Mouse (Mus musculus) T-helper 2 cell (primary cell): ENCODE measurements around the gene Atad3a.
"Not testable (repeated sequence)": the region's sequence is repeated elsewhere in the genome, so short reads cannot be mapped to it uniquely, and the experiment has no call there.

Experiments
- in situ Hi-C: fragments of 300-600 bp; cut with MboI, MseI; formaldehyde crosslinking; loops from one replicate; pipeline ENCODE4 v1.15.1; 2025; ENCODE audit warnings: high pct_unique_total_duplicates

Gene Atad3a

DNA sequence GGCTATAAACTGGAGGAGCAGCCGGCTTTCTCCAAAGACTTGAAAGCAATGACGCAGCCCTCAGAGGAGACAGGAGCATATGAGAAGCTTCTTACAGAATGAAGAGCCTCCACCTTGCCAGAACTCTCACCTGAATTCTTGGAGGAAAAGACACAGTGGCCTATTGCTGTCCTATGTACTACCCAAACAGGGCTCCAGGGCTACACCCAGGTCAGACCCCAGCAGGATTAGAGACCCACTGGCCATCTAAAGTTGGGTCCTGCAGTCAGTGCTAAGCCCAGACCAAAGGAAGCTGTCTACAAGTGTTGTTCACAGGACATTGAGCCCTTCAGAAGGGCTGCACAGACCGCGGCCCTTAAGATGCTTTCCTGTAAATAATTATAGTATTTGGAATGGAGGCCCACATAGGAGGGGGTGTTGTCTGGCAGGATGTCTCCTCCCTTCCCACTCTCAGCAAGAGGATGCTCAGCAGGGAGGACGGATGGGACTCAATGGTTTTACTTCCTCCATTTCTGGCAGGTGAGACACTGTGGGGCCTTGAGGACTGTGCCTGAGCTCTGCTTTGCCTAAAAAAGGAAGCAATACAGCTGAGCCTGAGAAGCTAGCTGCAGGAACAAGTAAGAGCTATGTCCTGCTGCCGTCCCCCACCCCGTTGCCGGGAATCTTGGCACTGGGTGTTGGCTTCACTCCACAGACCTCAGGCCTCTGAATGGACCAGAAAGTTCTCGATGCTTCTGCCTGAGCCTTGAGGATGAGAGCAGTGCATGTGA, 14.3 kb upstream of the Atad3a start:
- in situ Hi-C loops: no loop called here

DNA sequence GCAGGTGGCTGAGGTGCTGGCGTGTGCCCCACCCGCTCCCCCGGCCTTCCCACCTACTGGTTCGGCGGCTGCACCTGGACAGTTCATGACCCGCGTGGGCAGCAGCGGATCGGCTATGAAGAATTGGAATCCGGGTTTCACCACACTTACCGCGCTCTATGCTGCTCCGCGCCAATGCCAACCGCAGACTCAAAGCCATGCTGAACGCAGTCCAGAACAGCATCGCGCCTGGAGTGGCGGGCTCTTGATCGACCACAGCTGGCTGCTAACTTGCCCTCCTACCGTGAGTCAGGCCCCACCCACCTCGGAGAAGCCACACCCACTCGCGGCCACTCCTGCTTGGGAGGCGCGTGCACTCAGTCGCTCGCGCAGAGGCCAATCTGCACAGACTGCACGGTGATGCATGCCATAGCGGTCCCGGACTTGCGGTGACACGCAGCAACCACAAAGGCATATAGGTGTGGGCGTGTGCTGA, 13.4 kb upstream of the Atad3a start, which contains the start of gene Vwa1:
Gene Vwa1, minus strand, starts transcription at position 419 of the 475 bp plus-strand sequence.
- in situ Hi-C loops: no loop called here

DNA sequence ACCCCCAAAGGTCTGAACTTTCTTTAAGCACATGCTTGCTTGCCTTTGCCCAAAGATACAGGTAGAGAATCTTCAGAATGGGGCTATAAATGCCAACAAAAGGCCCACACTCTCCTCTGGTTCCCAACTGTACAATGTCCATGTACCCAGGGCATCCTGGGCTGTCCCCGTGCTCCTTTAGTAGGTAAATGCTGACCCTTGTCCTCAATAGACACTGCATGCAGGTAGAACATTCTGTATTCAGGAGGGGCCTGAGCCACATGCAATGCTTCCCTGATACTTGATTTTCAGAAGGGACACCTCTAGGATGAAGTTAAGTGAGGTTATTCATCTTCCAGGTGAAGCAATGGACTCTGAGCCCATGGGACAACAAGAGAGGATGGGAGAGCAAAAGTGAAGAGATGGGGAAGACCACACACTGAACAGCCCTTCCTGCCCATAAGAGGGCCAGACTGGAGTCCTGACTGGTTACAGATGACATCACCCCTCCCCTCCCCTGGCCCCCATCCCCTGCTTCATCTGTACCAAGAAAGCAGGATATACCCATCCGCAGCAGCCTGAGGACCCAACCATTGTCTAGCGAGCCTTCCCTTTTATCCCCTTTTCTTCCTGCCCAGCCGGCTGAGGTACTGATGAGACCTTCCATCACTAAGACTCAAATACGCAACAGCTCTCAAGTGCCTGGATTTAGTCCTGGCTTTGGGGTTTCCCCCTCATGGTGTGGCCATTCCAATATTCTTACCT, 12.6 kb upstream of the Atad3a start:
- in situ Hi-C loops: no loop called here

DNA sequence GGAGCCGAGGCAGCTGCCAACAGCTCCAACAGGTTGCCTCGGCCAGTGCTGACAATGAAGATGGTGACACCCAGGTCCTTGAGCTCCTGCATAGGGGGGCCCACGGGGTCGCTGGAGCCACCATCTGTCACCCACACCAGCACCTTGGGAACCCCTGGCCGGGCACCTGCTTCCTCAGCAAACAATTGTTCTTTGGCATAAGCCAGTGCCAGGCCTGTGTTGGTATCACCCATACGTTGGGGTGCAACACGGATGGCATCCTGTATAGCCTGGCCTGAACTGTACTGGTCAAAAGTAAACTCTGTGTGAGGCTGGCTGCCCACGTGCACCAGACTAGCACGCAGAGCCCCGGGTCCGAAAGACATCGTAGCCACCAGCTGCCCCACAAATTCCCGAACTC, 11.9 kb upstream of the Atad3a start:
- in situ Hi-C loops: no loop called here

DNA sequence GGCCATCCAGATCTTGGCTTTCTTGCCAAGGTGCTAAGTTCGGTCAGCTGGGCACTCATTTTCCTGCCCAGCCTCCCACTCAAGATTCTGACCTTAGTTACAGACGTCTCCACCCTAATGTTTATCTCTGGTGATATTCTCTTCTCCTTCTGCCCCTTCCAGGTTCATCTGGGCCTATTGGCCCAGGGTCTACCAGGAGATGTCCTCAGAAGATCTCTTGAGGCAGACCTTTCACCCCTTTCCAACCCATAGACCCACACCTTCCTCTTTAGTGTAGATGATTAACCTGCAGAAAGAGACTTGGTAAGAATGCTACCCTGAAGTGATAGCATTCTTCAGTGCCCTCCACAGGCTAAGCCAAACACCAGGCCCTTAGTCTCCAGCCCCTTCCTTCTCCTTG, 10.8 kb upstream of the Atad3a start:
- in situ Hi-C loops: no loop called here

DNA sequence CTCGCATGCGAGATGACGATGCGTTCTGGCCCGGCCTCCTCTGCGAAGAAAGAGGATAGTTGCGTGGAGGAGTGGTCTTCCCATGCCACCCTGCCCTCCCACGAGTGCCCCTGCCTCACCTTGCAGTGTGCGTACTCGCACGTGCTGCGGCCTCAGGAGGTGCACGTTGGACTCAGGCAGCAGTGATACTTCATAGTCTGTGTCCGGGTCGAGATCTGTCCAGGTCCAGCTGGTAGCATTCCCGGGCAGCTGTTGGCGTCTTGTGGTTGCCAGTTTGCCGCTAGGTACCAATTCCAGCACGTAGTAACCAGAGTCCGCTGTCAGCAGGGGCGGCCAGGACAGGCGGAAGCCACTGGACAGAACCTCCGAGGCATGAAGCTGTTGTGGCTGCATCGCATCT, 9.7 kb upstream of the Atad3a start:
- in situ Hi-C loops: no loop called here

DNA sequence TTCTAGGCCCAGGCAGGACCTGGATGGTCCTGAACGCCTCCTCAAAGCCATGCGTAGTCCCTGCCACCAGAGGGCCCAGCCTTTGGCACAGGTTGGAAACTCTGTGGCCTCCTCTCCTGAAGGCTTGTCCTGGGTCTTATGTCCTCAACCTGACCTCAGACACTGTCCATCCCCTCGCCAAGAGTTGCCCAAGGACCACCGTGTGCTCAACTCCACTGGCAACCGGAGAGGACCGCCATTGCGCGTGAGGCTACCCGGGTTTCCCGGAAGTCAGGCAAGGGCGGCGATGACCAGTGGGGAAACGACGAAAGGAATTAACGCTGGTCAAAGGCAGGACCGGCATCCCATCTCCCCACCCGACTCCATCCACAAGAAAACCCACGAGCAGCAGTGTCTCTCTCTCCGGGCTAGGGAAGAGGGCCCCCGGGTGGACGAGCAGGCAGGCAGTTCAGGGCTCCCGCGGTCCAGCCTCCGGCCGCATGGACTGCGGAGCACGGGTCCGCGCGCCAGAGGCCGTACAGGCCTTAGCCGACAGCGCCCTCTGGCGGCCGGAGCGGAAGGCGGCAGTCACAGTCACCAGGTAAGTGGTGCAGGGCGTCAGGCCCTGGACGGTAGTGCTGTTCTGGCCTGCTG, 9.1 kb upstream of the Atad3a start:
- in situ Hi-C loops: no loop called here

DNA sequence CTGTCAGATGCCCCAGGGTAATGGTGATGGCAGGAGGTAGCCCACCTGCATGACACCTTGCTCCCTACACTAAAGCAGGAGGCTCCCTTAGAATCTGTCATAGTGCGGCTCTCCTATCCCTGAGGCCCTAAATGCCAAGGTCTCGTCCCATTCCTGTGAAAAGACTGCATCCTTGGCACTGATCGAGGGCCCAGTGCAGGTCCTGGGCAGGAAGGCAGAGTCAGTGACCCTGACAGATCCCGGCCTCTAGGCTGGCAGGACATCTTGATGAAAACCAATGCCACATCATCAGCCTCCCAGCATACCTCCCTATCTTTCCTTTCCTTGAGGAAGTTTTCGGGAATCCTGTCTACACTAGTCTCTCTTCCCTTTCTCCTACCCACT, 8.6 kb upstream of the Atad3a start:
- in situ Hi-C loops: no loop called here

DNA sequence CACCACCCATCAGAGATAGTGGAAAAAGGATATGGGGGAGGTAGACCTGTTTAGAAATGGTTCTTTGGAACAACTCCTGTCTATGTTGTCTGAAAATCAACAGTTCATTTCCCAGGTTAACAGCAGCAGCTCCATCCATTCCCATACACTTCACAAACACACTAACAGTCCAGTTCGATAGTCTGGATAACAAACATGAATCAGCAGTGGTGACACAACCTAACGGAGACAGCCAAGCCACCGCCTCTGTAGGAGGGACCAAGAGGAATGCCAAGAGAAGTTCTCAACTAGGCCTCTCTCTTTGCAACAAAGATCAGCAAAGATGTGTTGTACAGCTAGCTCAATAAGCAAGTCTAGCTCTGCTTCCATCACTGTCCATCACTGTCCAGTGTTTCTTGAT, 1.5 kb upstream of the Atad3a start:
- in situ Hi-C loops: no loop called here

DNA sequence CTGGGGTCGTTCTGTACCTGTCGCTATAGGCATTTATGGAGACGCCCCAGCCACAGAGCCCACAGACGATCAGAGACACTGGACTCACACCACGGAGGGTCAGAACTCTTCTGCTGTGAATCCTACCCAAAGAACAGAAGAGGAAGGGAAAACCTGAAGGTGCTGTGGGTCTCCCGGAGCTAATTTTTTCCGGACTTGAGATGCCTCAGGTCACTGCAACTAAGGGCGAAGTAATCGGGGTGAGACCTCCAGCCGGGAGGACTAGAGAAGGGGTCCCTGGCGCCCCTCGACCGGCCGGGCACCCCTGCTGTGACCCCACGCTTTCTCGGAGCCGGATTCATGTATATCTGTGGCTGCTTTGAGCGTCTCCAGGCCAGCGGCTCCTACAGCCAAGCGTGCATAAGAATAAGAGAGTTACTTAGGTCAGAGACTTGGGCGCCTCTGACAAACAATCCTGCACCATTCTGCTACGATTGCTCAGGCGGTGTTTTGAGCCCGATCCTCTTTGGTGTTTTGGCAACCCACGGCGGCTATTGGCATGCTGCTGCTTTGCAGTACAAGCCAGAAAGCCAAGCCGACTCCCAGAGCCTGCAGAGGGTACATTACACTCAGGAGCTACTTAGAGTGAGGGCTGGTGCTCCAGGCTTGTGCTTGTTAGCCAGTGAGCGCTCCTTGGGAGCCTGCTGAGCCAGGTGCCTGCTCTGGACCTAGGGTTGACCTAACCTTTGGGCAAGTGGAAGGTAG, 635 bp upstream of the Atad3a start:
- in situ Hi-C loops: no loop called here

DNA sequence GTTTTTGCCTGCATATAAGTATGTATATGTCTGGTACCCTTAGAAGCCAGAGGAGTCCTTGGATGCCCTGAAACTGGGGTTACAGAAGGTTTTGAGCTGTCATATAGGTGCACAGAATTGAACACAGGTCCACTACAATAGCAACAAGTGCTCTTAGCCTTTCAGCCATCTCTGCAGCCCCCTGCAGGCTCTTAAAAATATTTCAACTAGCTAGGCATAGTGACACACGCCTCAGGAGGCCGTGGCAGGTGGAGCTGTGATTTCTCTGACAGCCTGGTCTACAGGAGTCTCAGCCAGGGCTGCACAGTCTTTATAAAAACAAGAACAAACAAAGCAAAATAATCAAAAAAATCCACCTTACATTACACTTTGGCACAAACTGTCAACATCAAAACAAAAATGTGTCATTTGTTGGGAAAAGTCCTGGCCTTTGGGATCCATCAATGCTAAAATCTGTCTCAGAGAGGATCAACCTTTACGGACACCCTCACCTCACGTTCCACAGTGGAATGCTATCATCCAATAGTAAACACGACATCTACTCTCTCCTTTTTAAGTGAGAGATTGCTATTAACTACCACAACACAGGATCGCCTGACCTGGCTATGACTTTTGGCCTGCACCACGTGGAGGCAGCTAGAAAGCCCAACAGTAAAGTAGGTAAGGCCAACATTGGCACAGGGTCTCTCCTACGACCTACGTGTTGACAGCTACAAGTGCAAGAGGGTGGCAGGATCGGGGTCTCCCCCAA, 856 bp downstream of the Atad3a start:
- in situ Hi-C loops: no loop called here

DNA sequence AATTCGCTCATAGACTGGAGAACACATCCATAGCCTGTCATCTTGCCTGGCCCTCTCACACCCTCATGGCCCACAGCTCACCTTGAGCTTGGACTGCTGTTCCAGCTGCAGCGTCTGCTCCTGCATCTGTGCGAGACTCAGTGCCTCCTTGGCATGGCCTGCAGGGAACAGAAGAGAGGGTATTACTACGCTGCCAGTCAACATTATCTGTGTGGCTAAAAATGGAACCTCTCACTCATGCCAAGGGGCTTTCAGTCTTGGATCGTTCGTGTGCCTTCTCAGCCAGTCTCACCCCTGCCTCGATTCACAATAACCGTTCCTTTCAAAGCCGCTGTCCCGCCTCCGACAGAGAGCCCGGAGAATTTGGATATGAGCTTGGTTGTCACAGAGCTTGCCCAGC, 3.9 kb downstream of the Atad3a start:
- in situ Hi-C loops: no loop called here

DNA sequence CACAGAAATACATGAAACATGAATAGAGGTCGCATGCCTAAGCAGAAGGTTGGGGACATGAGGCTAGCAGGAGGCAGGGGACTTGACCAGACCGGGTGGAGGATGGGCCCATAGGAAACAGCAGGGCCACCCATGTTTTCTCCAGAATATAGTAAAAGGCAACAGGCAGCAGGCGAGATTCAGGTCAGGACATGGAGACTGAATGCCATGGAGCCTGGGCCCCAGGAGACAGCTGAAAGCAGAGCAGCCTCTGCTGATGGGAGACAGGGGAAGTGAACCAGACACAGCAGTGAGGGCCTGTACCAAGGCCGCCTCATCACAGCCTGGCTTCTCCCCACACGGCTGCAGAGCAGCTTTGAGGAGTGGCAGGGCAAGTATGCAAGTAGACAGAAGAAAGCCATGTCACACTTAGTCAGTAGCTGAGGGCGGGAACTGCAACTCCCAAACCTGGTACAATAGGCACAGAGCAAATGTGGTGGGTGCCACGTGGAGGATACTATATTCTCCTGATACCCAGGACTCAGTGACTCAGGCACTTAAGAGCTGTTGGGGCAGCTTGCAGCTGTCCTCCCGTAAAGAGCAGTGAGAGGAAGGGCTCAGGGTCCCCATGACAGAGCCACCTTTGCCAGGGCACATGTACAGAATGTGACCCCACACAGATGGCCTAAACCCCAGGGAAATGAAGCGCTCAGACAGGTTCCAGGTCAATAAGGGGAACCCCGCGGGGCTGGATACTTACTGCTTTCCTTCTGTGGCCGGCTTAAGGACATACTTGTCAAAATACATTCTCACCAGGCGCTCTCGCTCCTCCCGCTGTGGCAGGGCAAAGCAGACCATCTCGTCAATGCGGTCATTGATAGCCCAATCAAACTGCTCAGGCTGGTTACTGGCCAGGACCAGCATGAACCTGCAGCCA, 14.1 kb downstream of the Atad3a start:
- in situ Hi-C loops: no loop called here

DNA sequence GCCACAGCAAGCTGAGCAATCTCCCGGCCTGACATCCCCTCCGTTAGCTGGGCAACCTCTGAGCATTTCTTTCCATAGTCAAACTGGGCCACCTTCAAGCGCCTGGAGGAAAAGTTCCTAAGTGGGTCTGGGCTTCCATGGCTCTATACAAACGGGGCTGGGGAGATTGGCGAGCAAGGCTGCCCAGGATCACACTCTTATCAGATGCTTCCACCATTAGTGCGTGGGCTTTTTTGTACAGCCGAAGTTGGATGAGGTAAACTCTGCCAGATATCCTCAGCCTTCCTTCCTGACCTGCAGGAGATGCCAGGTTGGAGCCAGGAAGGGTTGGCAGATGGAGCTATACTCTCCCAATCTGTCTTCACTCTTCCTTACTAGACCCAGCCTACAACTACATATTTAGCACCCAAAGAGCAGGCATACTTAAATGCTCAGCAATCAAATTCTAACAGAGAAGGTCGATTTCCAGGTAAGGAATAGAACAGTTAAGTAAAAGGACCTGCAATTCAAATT, 14.8 kb downstream of the Atad3a start:
- in situ Hi-C loops: no loop called here

DNA sequence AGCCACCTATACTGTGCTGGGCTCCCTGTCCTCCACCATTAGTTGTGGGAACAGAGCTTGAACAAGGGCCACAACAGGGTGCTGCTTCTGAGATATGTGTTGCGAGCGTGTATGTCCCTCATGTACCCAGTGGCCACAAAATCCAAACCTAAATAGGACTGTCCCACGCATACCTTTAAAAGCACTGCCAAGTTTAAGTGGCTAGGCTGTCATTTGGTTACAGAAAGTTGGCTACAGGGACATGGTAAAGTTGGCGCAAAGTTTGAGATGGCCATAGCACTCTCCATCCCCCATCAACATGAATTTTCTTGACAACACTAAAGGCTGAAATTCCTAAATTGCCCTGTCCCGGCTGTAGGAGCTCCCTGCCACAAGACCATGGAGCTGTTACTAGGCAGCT, 15.8 kb downstream of the Atad3a start:
- in situ Hi-C loops: no loop called here

DNA sequence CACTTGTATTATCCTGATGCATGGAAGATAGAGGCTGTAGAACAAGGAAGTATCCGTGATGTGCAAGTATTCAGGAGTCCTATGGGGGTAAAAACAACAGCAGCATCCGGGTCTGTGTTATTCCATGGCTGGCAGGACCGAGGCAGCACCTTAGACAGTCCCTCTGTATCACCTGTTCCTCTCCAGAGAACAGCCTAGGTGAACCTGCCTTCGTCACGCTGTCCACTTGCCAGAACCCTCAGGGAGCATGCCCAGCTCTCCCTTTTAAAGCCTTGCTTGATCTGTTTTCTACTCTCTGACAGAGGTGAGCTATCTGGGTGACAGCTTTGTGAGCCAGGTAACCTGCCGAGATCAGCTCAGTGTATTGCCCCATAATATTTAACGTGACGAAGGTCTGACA, 16.4 kb downstream of the Atad3a start:
- in situ Hi-C loops: no loop called here

DNA sequence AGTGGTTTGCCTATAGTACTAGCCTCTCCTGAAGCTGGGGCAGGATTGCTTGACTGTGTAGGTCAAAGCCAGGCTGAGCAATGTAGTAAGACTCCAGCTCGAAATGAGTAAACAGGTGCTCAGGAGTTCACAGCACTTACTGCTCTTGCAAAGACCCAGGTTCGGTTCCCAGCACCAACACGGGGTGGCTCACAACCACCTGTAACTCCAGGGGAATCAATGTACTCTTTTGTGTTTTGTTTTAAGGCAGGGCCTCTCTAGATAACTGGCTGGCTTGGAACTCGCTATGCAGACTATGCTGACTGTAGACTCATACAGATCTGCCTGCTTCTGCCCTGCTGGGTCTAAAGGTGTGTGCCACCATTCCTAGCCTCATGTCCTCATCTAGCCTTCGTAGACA, 18.2 kb downstream of the Atad3a start:
- in situ Hi-C loops: no loop called here

DNA sequence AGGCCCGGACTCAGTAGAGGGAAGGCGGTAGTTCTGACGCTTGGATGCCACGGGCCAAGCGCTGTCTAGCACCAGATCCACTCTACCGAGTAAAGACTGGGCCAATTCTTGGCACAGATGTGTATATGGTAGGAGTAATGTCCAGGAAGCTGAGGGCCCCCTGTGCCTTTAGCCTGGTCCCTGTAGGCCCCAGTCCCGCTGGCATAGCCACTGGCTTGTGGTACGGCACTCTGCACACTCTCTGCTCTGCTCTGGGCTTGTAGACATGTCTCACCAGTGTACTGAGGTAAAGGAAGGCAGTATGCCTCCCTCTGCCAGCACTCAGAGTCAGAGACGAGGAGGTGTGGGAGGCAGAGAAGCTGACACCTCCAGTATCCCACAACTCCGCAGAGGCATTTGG, 20.2 kb downstream of the Atad3a start:
- in situ Hi-C loops: not testable (repeated sequence)

DNA sequence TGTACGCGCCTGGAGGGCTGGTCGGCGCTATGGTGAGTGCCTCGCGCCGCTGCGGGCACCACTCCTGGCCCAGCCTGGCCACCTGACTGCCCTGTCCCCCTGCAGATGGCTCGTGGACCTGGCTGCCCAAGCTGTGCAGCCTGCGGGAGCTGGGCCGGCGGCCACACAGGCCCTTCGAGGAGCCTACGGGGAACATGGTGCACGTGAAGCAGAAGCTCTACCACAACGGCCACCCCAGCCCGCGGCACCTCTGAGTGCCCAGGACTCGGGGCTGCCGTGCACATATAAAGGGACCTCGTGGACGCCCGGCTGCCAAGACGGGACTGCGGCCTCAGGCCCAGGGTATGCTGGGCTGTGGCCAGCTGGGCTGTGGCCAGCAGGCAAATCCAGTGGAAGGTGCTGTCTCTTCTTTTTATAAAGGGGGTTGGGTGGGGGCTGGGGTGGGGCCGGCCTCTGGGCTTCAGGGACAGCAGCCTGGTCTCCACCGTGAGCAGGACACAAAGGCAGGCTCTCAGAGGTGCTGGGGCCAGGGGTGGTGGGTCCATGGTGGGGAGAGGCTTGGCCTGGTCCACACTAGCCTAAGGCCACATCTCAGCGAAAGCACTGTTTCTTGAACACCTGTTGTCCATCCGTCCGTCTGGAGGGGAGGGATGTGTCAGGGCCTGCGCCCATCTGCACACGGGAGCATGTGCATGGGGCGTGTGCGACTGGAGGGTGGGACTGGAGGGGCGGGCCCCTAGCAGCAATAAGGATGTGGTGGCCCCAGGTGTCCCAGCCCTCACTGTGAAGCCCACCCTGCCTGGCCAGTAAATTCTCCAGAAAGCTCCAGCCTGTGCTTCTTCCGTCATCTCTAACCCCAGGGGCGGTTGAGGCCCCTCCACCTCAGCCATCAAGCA, 20.9 kb downstream of the Atad3a start:
- in situ Hi-C loops: no loop called here
